Mouse (Mus musculus): Measurements from ENCODE around the gene Ankrd39.

- peak; percentile 57; the same call in 1 of the 2 replicates for TF ChIP-seq CTCF (IDR thresholded peaks at IDR 0.05; ENCODE audit: extremely low read depth, insufficient read length, insufficient replicate concordance, low read depth, low read length)
- TF ChIP-seq POLR2A (IDR thresholded peaks at IDR 0.05; ENCODE audit: low read depth, low read length): no peak
Measured at GRCm38 (mm10) chr1:36492416-36493139, 54.7 kb downstream of the Ankrd39 start.

Data from small intestine, adult 2 months (tissue).